Mouse (Mus musculus): ENCODE results near the gene Col11a2. TPM values are rescaled to one million over a fixed set of nuclear protein-coding genes. Genes with fewer than 3 reads are reported as not detected.

Col11a2 gene
- polyA plus RNA-seq, 1 experiment: 0.94 TPM

DNA sequence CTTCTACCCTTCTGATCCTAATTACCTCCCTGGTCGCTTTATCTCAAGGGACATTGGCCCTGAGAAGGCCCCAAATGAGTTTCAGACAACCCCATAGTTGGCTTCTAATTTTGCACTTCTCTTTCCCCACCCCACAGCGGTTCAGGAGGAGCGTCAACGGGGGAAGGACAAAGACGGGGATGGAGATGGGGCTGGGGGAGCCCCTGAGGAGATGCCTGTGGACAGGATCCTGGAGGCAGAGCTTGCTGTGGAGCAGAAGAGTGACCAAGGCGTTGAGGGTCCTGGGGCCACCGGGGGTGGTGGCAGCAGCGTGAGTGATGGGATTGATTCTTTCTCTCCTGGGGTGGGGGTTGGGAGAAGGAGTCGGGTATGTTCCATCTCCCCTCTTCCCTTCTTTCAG lies 3.7 kb upstream of the Col11a2 start:
- H3K36me3 ChIP-seq (ENCODE audit: control insufficient read depth, insufficient read depth): peaks cover 5% of the 10 kb centered on the region
- H3K4me2 ChIP-seq (ENCODE audit: low read depth): no peak overlapping the region
- H3K4me3 ChIP-seq: no peak overlapping the region
- H3K79me2 ChIP-seq (ENCODE audit: control insufficient read depth, insufficient read depth): peaks cover 24% of the 10 kb centered on the region
- no peaks in the 10 kb centered on the region for H3K27me3 ChIP-seq (ENCODE audit: control insufficient read depth, insufficient read depth, insufficient read length)
- no peak overlapping the region for H3ac ChIP-seq (ENCODE audit: control insufficient read depth, insufficient read length)
- TF ChIP-seq POLR2A (IDR thresholded peaks at IDR 0.05; ENCODE audit: insufficient read length, low read depth): no peak
- TF ChIP-seq MYOD1 (IDR thresholded peaks at IDR 0.05; ENCODE audit: control insufficient read depth in 1 of 3, insufficient read length in 2 of 3, low read depth in 2 of 3): no peak
- TF ChIP-seq POLR2AphosphoS2 (IDR thresholded peaks at IDR 0.05; ENCODE audit: insufficient read length, low read depth): no peak
- TF ChIP-seq TCF3 (IDR thresholded peaks at IDR 0.05; ENCODE audit: insufficient read length, low read depth): no peak
- no peak for TF ChIP-seq TCF12 (IDR thresholded peaks at IDR 0.05; ENCODE audit: insufficient read depth, poor library complexity, severe bottlenecking)
- TF ChIP-seq E2F4 (IDR thresholded peaks at IDR 0.05; ENCODE audit: insufficient read depth): no peak
- no peak for TF ChIP-seq MYOG (IDR thresholded peaks at IDR 0.05; ENCODE audit: control insufficient read depth in 1 of 3, insufficient read depth in 1 of 3, insufficient read length in 2 of 3, low read depth in 2 of 3)
- no peak for TF ChIP-seq MAX (IDR thresholded peaks at IDR 0.05; ENCODE audit: low read depth)
- no peak for TF ChIP-seq SRF (IDR thresholded peaks at IDR 0.05; ENCODE audit: control insufficient read depth, insufficient read length, low read depth)
- TF ChIP-seq CEBPB (IDR thresholded peaks at IDR 0.05; ENCODE audit: insufficient read depth, poor library complexity, severe bottlenecking): no peak
- no peak for TF ChIP-seq REST (IDR thresholded peaks at IDR 0.05; ENCODE audit: insufficient read depth, insufficient read length)
- no peak for TF ChIP-seq USF1 (IDR thresholded peaks at IDR 0.05; ENCODE audit: low read depth)

DNA sequence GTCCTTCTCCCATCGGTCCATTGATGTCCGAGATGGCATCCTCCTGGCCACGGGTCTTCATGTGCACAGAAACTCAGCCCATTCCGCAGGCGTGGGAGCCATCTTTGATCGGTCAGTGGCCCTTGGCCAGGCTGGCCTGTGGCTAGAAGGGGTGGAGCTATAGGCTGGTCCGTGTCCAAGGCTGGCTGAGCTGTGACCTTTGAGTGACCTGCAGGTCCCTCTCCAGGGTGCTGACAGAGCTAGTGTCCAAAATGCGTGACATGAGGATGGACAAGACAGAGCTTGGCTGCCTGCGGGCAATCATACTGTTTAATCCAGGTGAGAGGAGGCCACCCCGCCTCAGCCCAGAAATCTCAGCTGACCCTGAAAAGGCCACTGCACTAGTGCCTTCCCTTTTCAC lies 2.6 kb upstream of the Col11a2 start:
- no peak overlapping the region for H3K4me3 ChIP-seq
- no peak overlapping the region for H3ac ChIP-seq (ENCODE audit: control insufficient read depth, insufficient read length)
- TF ChIP-seq CEBPB (IDR thresholded peaks at IDR 0.05; ENCODE audit: insufficient read depth, poor library complexity, severe bottlenecking) (no peak), TCF3 (IDR thresholded peaks at IDR 0.05; ENCODE audit: insufficient read length, low read depth) (no peak), MYOG (IDR thresholded peaks at IDR 0.05; ENCODE audit: control insufficient read depth in 1 of 3, insufficient read depth in 1 of 3, insufficient read length in 2 of 3, low read depth in 2 of 3) (no peak), E2F4 (IDR thresholded peaks at IDR 0.05; ENCODE audit: insufficient read depth) (no peak), REST (IDR thresholded peaks at IDR 0.05; ENCODE audit: insufficient read depth, insufficient read length) (no peak), MYOD1 (IDR thresholded peaks at IDR 0.05; ENCODE audit: control insufficient read depth in 1 of 3, insufficient read length in 2 of 3, low read depth in 2 of 3) (no peak), TCF12 (IDR thresholded peaks at IDR 0.05; ENCODE audit: insufficient read depth, poor library complexity, severe bottlenecking) (no peak), SRF (IDR thresholded peaks at IDR 0.05; ENCODE audit: control insufficient read depth, insufficient read length, low read depth) (no peak), USF1 (IDR thresholded peaks at IDR 0.05; ENCODE audit: low read depth) (no peak), POLR2AphosphoS2 (IDR thresholded peaks at IDR 0.05; ENCODE audit: insufficient read length, low read depth) (no peak), MAX (IDR thresholded peaks at IDR 0.05; ENCODE audit: low read depth) (no peak)
- H3K4me2 ChIP-seq (ENCODE audit: low read depth): no peak overlapping the region
- H3K27me3 ChIP-seq (ENCODE audit: control insufficient read depth, insufficient read depth, insufficient read length): no peaks in the 10 kb centered on the region
- peaks cover 5% of the 10 kb centered on the region for H3K36me3 ChIP-seq (ENCODE audit: control insufficient read depth, insufficient read depth)
- H3K79me2 ChIP-seq (ENCODE audit: control insufficient read depth, insufficient read depth): peaks cover 15% of the 10 kb centered on the region

DNA sequence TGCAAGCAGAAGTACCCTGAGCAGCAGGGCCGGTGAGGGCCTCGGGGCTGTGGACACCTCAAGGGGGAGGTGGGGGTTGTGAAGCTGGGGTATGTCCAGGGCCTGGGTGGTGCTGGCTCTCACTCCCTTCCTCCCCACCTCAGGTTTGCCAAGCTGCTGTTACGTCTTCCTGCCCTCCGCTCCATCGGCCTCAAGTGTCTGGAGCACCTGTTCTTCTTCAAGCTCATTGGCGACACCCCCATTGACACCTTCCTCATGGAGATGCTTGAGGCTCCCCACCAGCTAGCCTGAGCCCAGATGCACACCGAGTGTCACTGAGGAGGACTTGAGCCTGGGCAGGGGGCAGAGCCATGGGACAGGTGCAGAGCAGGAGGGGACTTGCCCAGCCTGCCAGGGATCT lies 2.0 kb upstream of the Col11a2 start:
- H3K4me3 ChIP-seq: no peak overlapping the region
- H3K36me3 ChIP-seq (ENCODE audit: control insufficient read depth, insufficient read depth): peaks cover 5% of the 10 kb centered on the region
- no peak for TF ChIP-seq E2F4 (IDR thresholded peaks at IDR 0.05; ENCODE audit: insufficient read depth)
- no peak for TF ChIP-seq POLR2AphosphoS2 (IDR thresholded peaks at IDR 0.05; ENCODE audit: insufficient read length, low read depth)
- TF ChIP-seq REST (IDR thresholded peaks at IDR 0.05; ENCODE audit: insufficient read depth, insufficient read length): no peak
- TF ChIP-seq TCF12 (IDR thresholded peaks at IDR 0.05; ENCODE audit: insufficient read depth, poor library complexity, severe bottlenecking): no peak
- TF ChIP-seq SRF (IDR thresholded peaks at IDR 0.05; ENCODE audit: control insufficient read depth, insufficient read length, low read depth): no peak
- TF ChIP-seq USF1 (IDR thresholded peaks at IDR 0.05; ENCODE audit: low read depth): no peak
- no peak for TF ChIP-seq MYOG (IDR thresholded peaks at IDR 0.05; ENCODE audit: control insufficient read depth in 1 of 3, insufficient read depth in 1 of 3, insufficient read length in 2 of 3, low read depth in 2 of 3)
- TF ChIP-seq TCF3 (IDR thresholded peaks at IDR 0.05; ENCODE audit: insufficient read length, low read depth): no peak
- no peak for TF ChIP-seq MYOD1 (IDR thresholded peaks at IDR 0.05; ENCODE audit: control insufficient read depth in 1 of 3, insufficient read length in 2 of 3, low read depth in 2 of 3)
- TF ChIP-seq CEBPB (IDR thresholded peaks at IDR 0.05; ENCODE audit: insufficient read depth, poor library complexity, severe bottlenecking): no peak
- no peak for TF ChIP-seq MAX (IDR thresholded peaks at IDR 0.05; ENCODE audit: low read depth)
- no peak for TF ChIP-seq POLR2A (IDR thresholded peaks at IDR 0.05; ENCODE audit: insufficient read length, low read depth)
- peaks cover 14% of the 10 kb centered on the region for H3K79me2 ChIP-seq (ENCODE audit: control insufficient read depth, insufficient read depth)
- H3K4me2 ChIP-seq (ENCODE audit: low read depth): no peak overlapping the region
- no peaks in the 10 kb centered on the region for H3K27me3 ChIP-seq (ENCODE audit: control insufficient read depth, insufficient read depth, insufficient read length)
- H3ac ChIP-seq (ENCODE audit: control insufficient read depth, insufficient read length): no peak overlapping the region

GRCm38 (mm10) chr17:34038440-34038839 lies 797 bp upstream of the Col11a2 start:
- H3K79me2 ChIP-seq (ENCODE audit: control insufficient read depth, insufficient read depth): peaks cover 2% of the 10 kb centered on the region
- no peak overlapping the region for H3K4me2 ChIP-seq (ENCODE audit: low read depth)
- H3ac ChIP-seq (ENCODE audit: control insufficient read depth, insufficient read length): no peak overlapping the region
- H3K27me3 ChIP-seq (ENCODE audit: control insufficient read depth, insufficient read depth, insufficient read length): no peaks in the 10 kb centered on the region
- no peak overlapping the region for H3K4me3 ChIP-seq
- TF ChIP-seq MYOD1 (IDR thresholded peaks at IDR 0.05; ENCODE audit: control insufficient read depth in 1 of 3, insufficient read length in 2 of 3, low read depth in 2 of 3): no peak
- no peak for TF ChIP-seq MAX (IDR thresholded peaks at IDR 0.05; ENCODE audit: low read depth)
- TF ChIP-seq MYOG (IDR thresholded peaks at IDR 0.05; ENCODE audit: control insufficient read depth in 1 of 3, insufficient read depth in 1 of 3, insufficient read length in 2 of 3, low read depth in 2 of 3): no peak
- TF ChIP-seq TCF3 (IDR thresholded peaks at IDR 0.05; ENCODE audit: insufficient read length, low read depth): no peak
- no peak for TF ChIP-seq USF1 (IDR thresholded peaks at IDR 0.05; ENCODE audit: low read depth)
- TF ChIP-seq CEBPB (IDR thresholded peaks at IDR 0.05; ENCODE audit: insufficient read depth, poor library complexity, severe bottlenecking): no peak
- TF ChIP-seq REST (IDR thresholded peaks at IDR 0.05; ENCODE audit: insufficient read depth, insufficient read length): no peak
- TF ChIP-seq TCF12 (IDR thresholded peaks at IDR 0.05; ENCODE audit: insufficient read depth, poor library complexity, severe bottlenecking): no peak
- TF ChIP-seq POLR2AphosphoS2 (IDR thresholded peaks at IDR 0.05; ENCODE audit: insufficient read length, low read depth): no peak
- TF ChIP-seq E2F4 (IDR thresholded peaks at IDR 0.05; ENCODE audit: insufficient read depth): no peak
- no peak for TF ChIP-seq SRF (IDR thresholded peaks at IDR 0.05; ENCODE audit: control insufficient read depth, insufficient read length, low read depth)
- no peak for TF ChIP-seq POLR2A (IDR thresholded peaks at IDR 0.05; ENCODE audit: insufficient read length, low read depth)
- H3K36me3 ChIP-seq (ENCODE audit: control insufficient read depth, insufficient read depth): peaks cover 5% of the 10 kb centered on the region
